Mouse (Mus musculus): ENCODE data around the gene Gm10282. TPM values are rescaled to one million over a fixed set of nuclear protein-coding genes. Genes with fewer than 3 reads are reported as not detected.

Gene Gm10282
- total and polyA plus RNA-seq, 2 experiments, result 0.37 to 1.0 TPM

DNA sequence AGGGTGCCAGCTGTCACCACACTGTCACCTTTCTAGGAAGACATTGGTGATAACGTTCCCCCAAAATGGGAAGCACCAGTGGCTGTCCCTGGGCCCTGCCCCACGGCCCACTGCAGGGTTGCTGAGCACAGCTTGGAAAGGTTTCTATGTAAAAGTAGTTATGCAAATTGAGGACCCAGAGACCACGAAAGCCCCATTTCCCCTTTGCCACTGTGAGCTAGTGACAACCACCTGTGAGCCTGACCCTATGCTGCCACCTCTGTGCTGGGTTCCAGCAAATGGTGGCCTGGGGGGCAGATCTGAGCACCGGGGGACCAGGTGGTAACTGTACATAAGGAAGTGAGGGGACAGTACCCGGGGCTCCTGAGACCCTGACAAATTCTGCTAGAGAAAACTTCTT, 31.3 kb downstream of the Gm10282 start:
- H3K79me2 ChIP-seq (ENCODE audit: control insufficient read depth, insufficient read depth, low read length), result no peaks in the 10 kb centered on the region
- TF ChIP-seq CTCF (IDR thresholded peaks at IDR 0.05; ENCODE audit: low read depth, low read length), result no peak
- TF ChIP-seq POLR2A (IDR thresholded peaks at IDR 0.05; ENCODE audit: extremely low read depth, insufficient read depth, low read length), result no peak
- no peak overlapping the region for H3K27ac ChIP-seq (replicated peaks; ENCODE audit: insufficient read depth, low read depth, low read length)
- H3K9ac ChIP-seq (ENCODE audit: low read depth, low read length), result no peak overlapping the region
- no peaks in the 10 kb centered on the region for H3K36me3 ChIP-seq (ENCODE audit: control insufficient read depth, insufficient read depth, low read length)
- H3K27me3 ChIP-seq (ENCODE audit: control insufficient read depth, insufficient read depth, low read length), result no peaks in the 10 kb centered on the region
- H3K4me3 ChIP-seq (ENCODE audit: insufficient read depth, low read depth, low read length), result no peak overlapping the region
- DNase-seq (ENCODE audit: extremely low read depth, low read depth, low spot score), result no peak
- WGBS, result 82% methylated on average over 5 of the region's 5 CpGs
- no peaks in the 10 kb centered on the region for H3K4me1 ChIP-seq (ENCODE audit: control insufficient read depth, insufficient read depth, low read length)

DNA sequence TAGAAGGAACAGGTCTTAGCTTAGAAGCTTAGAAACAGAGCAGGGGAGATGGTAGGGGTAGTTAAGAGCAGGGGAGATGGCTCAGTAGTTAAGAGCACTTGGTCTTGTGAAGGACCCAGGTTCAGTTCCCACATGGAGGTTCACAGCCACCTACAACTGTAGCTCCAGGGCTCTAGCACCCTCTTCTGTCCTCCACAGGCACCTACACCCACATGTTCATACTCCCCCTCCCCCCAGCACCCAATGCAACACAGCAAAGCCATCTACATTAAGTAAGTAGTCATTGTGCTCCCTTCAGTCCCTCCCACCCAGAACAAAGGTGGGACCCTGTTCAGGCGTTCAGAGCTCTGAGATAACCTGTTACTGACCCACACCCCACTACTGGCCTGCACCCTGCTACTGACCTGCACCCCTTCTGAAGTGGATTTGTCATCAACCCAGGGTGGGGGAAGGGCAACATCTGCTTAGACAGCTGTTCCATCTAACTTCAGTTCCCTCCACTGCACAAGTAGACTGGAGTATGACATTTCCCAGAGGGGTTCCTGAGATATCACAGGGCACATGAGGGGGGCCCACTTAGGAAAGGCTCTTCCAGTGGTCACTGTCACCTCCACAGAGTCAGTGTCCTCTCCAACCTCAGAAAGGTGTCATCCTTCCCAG, 31.8 kb downstream of the Gm10282 start:
- WGBS, result 93% methylated on average over 1 of the region's 1 CpGs
- no peaks in the 10 kb centered on the region for H3K4me1 ChIP-seq (ENCODE audit: control insufficient read depth, insufficient read depth, low read length)
- TF ChIP-seq POLR2A (IDR thresholded peaks at IDR 0.05; ENCODE audit: extremely low read depth, insufficient read depth, low read length), result no peak
- TF ChIP-seq CTCF (IDR thresholded peaks at IDR 0.05; ENCODE audit: low read depth, low read length), result no peak
- no peaks in the 10 kb centered on the region for H3K79me2 ChIP-seq (ENCODE audit: control insufficient read depth, insufficient read depth, low read length)
- no peak overlapping the region for H3K9ac ChIP-seq (ENCODE audit: low read depth, low read length)
- H3K27me3 ChIP-seq (ENCODE audit: control insufficient read depth, insufficient read depth, low read length), result no peaks in the 10 kb centered on the region
- no peak overlapping the region for H3K4me3 ChIP-seq (ENCODE audit: insufficient read depth, low read depth, low read length)
- no peak overlapping the region for H3K27ac ChIP-seq (replicated peaks; ENCODE audit: insufficient read depth, low read depth, low read length)
- no peak for DNase-seq (ENCODE audit: extremely low read depth, low read depth, low spot score)
- H3K36me3 ChIP-seq (ENCODE audit: control insufficient read depth, insufficient read depth, low read length), result no peaks in the 10 kb centered on the region

DNA sequence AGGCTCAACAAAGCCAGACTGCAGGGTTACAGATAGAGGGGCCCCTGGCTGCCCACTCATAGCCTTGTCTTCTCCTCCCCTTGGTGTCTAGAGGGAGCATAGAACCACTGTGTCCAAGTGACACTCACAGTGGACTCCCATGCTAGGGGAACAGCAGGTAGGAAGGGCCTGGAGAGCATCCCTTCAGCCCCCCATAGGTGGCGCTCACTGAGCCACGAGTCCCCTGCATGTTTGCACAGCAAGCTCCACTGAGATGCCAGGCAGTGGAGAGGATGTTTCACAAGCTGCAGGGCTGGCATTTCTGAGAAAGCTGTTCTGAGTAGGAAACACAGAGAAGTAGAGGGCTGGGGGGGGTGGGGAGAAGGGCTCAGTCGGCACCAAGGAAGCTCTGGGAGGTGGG, 32.7 kb downstream of the Gm10282 start:
- Histone ChIP-seq H3K27ac (replicated peaks; ENCODE audit: insufficient read depth, low read depth, low read length) (no peak overlapping the region), H3K36me3 (ENCODE audit: control insufficient read depth, insufficient read depth, low read length) (no peaks in the 10 kb centered on the region), H3K79me2 (ENCODE audit: control insufficient read depth, insufficient read depth, low read length) (no peaks in the 10 kb centered on the region), H3K4me1 (ENCODE audit: control insufficient read depth, insufficient read depth, low read length) (no peaks in the 10 kb centered on the region; the same call in 1 of the 2 replicates), H3K4me3 (ENCODE audit: insufficient read depth, low read depth, low read length) (no peak overlapping the region), H3K9ac (ENCODE audit: low read depth, low read length) (no peak overlapping the region), H3K27me3 (ENCODE audit: control insufficient read depth, insufficient read depth, low read length) (no peaks in the 10 kb centered on the region)
- TF ChIP-seq CTCF (IDR thresholded peaks at IDR 0.05; ENCODE audit: low read depth, low read length) (peak; percentile 81), POLR2A (IDR thresholded peaks at IDR 0.05; ENCODE audit: extremely low read depth, insufficient read depth, low read length) (no peak)
- peak; percentile 25 for DNase-seq (ENCODE audit: extremely low read depth, low read depth, low spot score)
- 38% methylated on average over 3 of the region's 3 CpGs for WGBS

DNA sequence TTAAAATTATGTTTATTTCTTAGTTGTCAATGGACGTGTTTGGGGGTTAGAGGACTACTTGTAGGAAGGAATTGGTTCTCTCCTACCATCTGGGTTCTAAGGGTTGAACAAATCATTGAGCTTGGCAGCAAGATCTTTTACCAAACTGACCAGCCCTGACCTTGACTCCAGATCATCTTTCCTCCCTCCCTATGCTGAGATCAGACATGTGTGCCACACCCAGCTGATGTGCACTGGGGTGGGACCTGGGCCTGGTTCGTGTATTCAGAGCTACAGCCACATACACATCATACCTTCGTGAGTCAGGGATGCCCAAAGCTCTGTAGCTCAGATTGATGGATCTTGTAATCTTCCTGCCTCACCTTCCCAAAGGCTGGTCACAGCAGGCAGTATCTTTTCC, 33.4 kb downstream of the Gm10282 start:
- H3K79me2 ChIP-seq (ENCODE audit: control insufficient read depth, insufficient read depth, low read length), result no peaks in the 10 kb centered on the region
- no peak overlapping the region for H3K4me3 ChIP-seq (ENCODE audit: insufficient read depth, low read depth, low read length)
- no peak for DNase-seq (ENCODE audit: extremely low read depth, low read depth, low spot score)
- no peaks in the 10 kb centered on the region for H3K27me3 ChIP-seq (ENCODE audit: control insufficient read depth, insufficient read depth, low read length)
- H3K27ac ChIP-seq (replicated peaks; ENCODE audit: insufficient read depth, low read depth, low read length), result no peak overlapping the region
- H3K9ac ChIP-seq (ENCODE audit: low read depth, low read length), result no peak overlapping the region
- no peaks in the 10 kb centered on the region for H3K36me3 ChIP-seq (ENCODE audit: control insufficient read depth, insufficient read depth, low read length)
- no peak for TF ChIP-seq POLR2A (IDR thresholded peaks at IDR 0.05; ENCODE audit: extremely low read depth, insufficient read depth, low read length)
- no peaks in the 10 kb centered on the region; the same call in 1 of the 2 replicates for H3K4me1 ChIP-seq (ENCODE audit: control insufficient read depth, insufficient read depth, low read length)
- 79% methylated on average over 3 of the region's 3 CpGs for WGBS

DNA sequence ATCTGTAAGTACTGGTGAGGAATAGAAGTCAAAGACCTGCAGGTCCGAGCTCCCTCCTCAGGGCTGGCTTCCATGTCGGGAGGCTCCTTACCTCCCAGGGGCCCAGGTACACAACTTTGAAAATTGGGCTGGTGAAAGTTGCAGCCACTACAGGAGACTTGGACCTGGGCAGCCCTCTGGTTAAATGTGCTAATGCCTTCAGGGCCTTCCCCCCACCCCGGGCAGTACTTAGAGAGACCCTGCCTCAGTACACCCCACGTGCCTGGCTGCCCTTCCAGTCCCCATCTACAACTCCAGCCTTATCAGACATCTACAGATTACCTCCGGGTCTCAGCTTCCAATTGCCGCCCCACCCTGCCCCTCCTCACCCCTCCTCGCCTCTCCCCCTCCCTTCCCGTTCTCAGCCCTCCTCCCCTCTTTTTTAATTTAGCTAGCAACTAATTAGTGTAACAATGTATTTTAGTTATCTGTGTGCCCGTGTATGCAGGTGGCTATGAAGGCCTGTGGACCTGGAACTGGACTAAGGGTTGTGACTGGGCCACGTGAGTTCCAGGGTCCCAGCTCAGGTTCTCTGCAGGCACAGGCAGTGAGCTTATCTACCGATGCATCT, 33.9 kb downstream of the Gm10282 start:
- no peaks in the 10 kb centered on the region; the same call in 1 of the 2 replicates for H3K4me1 ChIP-seq (ENCODE audit: control insufficient read depth, insufficient read depth, low read length)
- no peak overlapping the region for H3K9ac ChIP-seq (ENCODE audit: low read depth, low read length)
- no peak overlapping the region for H3K27ac ChIP-seq (replicated peaks; ENCODE audit: insufficient read depth, low read depth, low read length)
- no peaks in the 10 kb centered on the region for H3K36me3 ChIP-seq (ENCODE audit: control insufficient read depth, insufficient read depth, low read length)
- TF ChIP-seq POLR2A (IDR thresholded peaks at IDR 0.05; ENCODE audit: extremely low read depth, insufficient read depth, low read length) (no peak), CTCF (IDR thresholded peaks at IDR 0.05; ENCODE audit: low read depth, low read length) (no peak)
- no peaks in the 10 kb centered on the region for H3K79me2 ChIP-seq (ENCODE audit: control insufficient read depth, insufficient read depth, low read length)
- H3K4me3 ChIP-seq (ENCODE audit: insufficient read depth, low read depth, low read length), result no peak overlapping the region
- H3K27me3 ChIP-seq (ENCODE audit: control insufficient read depth, insufficient read depth, low read length), result no peaks in the 10 kb centered on the region
- 89% methylated on average over 11 of the region's 11 CpGs for WGBS
- no peak for DNase-seq (ENCODE audit: extremely low read depth, low read depth, low spot score)

DNA sequence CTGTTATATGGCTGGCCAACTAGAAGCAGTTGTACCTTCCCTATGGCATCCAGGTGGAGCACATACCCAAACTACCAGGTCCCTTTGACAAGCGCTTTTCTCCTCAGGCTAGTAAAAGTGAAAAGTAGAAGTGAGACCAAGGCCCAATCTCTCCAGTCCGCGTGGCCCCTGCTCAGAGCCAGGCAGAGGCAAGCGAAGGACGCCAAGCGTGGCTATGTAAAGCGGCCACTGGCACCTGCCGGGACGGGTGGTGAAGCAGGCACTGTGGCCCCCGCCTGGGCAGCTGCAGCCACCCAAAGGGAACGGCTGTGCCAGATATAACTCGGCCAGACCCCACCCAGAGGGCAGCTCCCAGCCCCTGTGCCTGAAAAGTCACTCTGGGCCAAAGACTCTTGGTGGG, 34.5 kb downstream of the Gm10282 start:
- H3K79me2 ChIP-seq (ENCODE audit: control insufficient read depth, insufficient read depth, low read length), result no peaks in the 10 kb centered on the region
- no peak overlapping the region for H3K27ac ChIP-seq (replicated peaks; ENCODE audit: insufficient read depth, low read depth, low read length)
- TF ChIP-seq CTCF (IDR thresholded peaks at IDR 0.05; ENCODE audit: low read depth, low read length) (no peak), POLR2A (IDR thresholded peaks at IDR 0.05; ENCODE audit: extremely low read depth, insufficient read depth, low read length) (no peak)
- H3K4me3 ChIP-seq (ENCODE audit: insufficient read depth, low read depth, low read length), result no peak overlapping the region
- H3K4me1 ChIP-seq (ENCODE audit: control insufficient read depth, insufficient read depth, low read length), result no peaks in the 10 kb centered on the region; the same call in 1 of the 2 replicates
- no peak overlapping the region for H3K9ac ChIP-seq (ENCODE audit: low read depth, low read length)
- no peak for DNase-seq (ENCODE audit: extremely low read depth, low read depth, low spot score)
- no peaks in the 10 kb centered on the region for H3K27me3 ChIP-seq (ENCODE audit: control insufficient read depth, insufficient read depth, low read length)
- WGBS, result 93% methylated on average over 12 of the region's 12 CpGs
- H3K36me3 ChIP-seq (ENCODE audit: control insufficient read depth, insufficient read depth, low read length), result no peaks in the 10 kb centered on the region

All from liver, adult 2 months (tissue).